Mouse (Mus musculus) CH12.LX (cell line): ENCODE measurements around the gene Chd9. TPM values are rescaled to one million over a fixed set of nuclear protein-coding genes. Genes with fewer than 3 reads are reported as not detected.
A peak's percentile ranks its signal among the peaks of the same experiment; 100 is the strongest.

Source experiments
- DNase-seq: peaks from one replicate; pipeline ENCODE4 v3.0.0-alpha.2; 2013; ENCODE audit errors: extremely low read depth
- H3K27ac ChIP-seq: 2 replicates; pipeline ENCODE4 v1.5.1; 2012; ENCODE audit warnings: low read depth, mild to moderate bottlenecking, control low read depth, moderate library complexity; ENCODE audit not compliant: insufficient read depth
- H3K27me3 ChIP-seq: replicated peaks from 2 replicates; pipeline ENCODE3; 2012; ENCODE audit warnings: inconsistent platforms
- H3K36me3 ChIP-seq, 2 experiments: replicated peaks in 1 of 2; 2 replicates each; pipeline versions ENCODE3 to v1.6.1; 2012; ENCODE audit warnings: inconsistent platforms in 1 of 2, low read length in 1 of 2, mild to moderate bottlenecking in 1 of 2, mixed read lengths in 1 of 2, moderate library complexity in 1 of 2; ENCODE audit not compliant: control insufficient read depth in 1 of 2, insufficient read depth in 1 of 2
- H3K4me1 ChIP-seq, 2 experiments: 2 replicates each; pipeline ENCODE4 v1.6.1; 2012; ENCODE audit warnings: inconsistent platforms in 1 of 2, moderate library complexity in 1 of 2; ENCODE audit not compliant: insufficient read depth in 2 of 2, control insufficient read depth in 1 of 2
- H3K4me2 ChIP-seq: 2 replicates; pipeline ENCODE4 v1.6.1; 2012; ENCODE audit warnings: low read depth, mild to moderate bottlenecking, control low read depth; ENCODE audit not compliant: poor library complexity, insufficient read depth, severe bottlenecking
- H3K4me3 ChIP-seq, 3 experiments: fragments of 150-350 bp in 1 of 3; sonication (generic) in 1 of 3; replicated peaks in 1 of 3; 2 replicates each; pipeline versions ENCODE3 to v1.5.1; 2011 to 2012; ENCODE audit warnings: low read depth in 2 of 3, low read length in 2 of 3, mild to moderate bottlenecking in 2 of 3, moderate library complexity in 2 of 3, control low read depth in 1 of 3, improper control_type of control experiment in 1 of 3, inconsistent platforms in 1 of 3, mixed read lengths in 1 of 3; ENCODE audit not compliant: poor library complexity in 1 of 3
- H3K79me2 ChIP-seq: replicated peaks from 2 replicates; pipeline ENCODE4 v1.6.1; 2012; ENCODE audit warnings: mild to moderate bottlenecking, moderate library complexity; ENCODE audit not compliant: control insufficient read depth, poor library complexity, insufficient read depth, severe bottlenecking; ENCODE audit errors: extremely low read depth
- H3K9ac ChIP-seq: 2 replicates; pipeline ENCODE4 v1.6.1; 2012; ENCODE audit warnings: low read depth, mild to moderate bottlenecking, control low read depth, moderate library complexity; ENCODE audit not compliant: insufficient read depth
- H3K9me3 ChIP-seq: replicated peaks from 2 replicates; pipeline ENCODE3; 2012; ENCODE audit warnings: low read length, inconsistent platforms, mixed read lengths
- BHLHE40 ChIP-seq: IDR thresholded peaks from 2 replicates; pipeline ENCODE4 v1.6.1; 2011; ENCODE audit warnings: mild to moderate bottlenecking, low read depth, low read length, improper control_type of control experiment
- CHD1 ChIP-seq: IDR thresholded peaks from 2 replicates; pipeline ENCODE4 v1.6.1; 2012; ENCODE audit warnings: low read depth, low read length, improper control_type of control experiment, inconsistent platforms
- CTCF ChIP-seq, 2 experiments: IDR thresholded peaks in 1 of 2; conservative IDR thresholded peaks in 1 of 2; 2 replicates each; pipeline ENCODE4 v1.5.1; 2011 to 2012; ENCODE audit warnings: low read depth in 2 of 2, low read length in 2 of 2, improper control_type of control experiment in 1 of 2, inconsistent platforms in 1 of 2, mild to moderate bottlenecking in 1 of 2, moderate library complexity in 1 of 2
- ELF1 ChIP-seq: IDR thresholded peaks from 2 replicates; pipeline ENCODE4 v1.6.1; 2014; ENCODE audit warnings: low read depth, mild to moderate bottlenecking, inconsistent platforms, low read length, improper control_type of control experiment
- ETS1 ChIP-seq: conservative IDR thresholded peaks from 2 replicates; pipeline ENCODE4 v1.6.1; 2012; ENCODE audit warnings: low read depth, mild to moderate bottlenecking, inconsistent platforms, low read length, improper control_type of control experiment, moderate library complexity
- JUND ChIP-seq: conservative IDR thresholded peaks from 2 replicates; pipeline ENCODE4 v1.6.1; 2011; ENCODE audit warnings: low read depth, low read length, improper control_type of control experiment
- MXI1 ChIP-seq: IDR thresholded peaks from 2 replicates; pipeline ENCODE4 v1.6.1; 2011; ENCODE audit warnings: mild to moderate bottlenecking, low read depth, low read length, improper control_type of control experiment
- NELFE ChIP-seq: IDR thresholded peaks from 2 replicates; pipeline ENCODE4 v1.6.1; 2011; ENCODE audit warnings: low read depth, low read length, improper control_type of control experiment
- NRF1 ChIP-seq: IDR thresholded peaks from 2 replicates; pipeline ENCODE4 v1.6.1; 2014; ENCODE audit warnings: low read depth, mild to moderate bottlenecking, inconsistent platforms, low read length, improper control_type of control experiment, moderate library complexity
- POLR2AphosphoS2 ChIP-seq: IDR thresholded peaks from 2 replicates; pipeline ENCODE4 v1.6.1; 2011; ENCODE audit warnings: low read depth, low read length, improper control_type of control experiment
- SIN3A ChIP-seq: IDR thresholded peaks from 2 replicates; pipeline ENCODE4 v1.6.1; 2012; ENCODE audit warnings: low read length, improper control_type of control experiment, inconsistent platforms
- SMC3 ChIP-seq: IDR thresholded peaks from 2 replicates; pipeline ENCODE4 v1.6.1; 2011; ENCODE audit warnings: low read depth, low read length, improper control_type of control experiment
- TCF12 ChIP-seq: IDR thresholded peaks from 2 replicates; pipeline ENCODE4 v1.6.1; 2014; ENCODE audit warnings: low read depth, mild to moderate bottlenecking, inconsistent platforms, low read length, improper control_type of control experiment
- UBTF ChIP-seq: IDR thresholded peaks from 2 replicates; pipeline ENCODE4 v1.6.1; 2012; ENCODE audit warnings: low read depth, mild to moderate bottlenecking, inconsistent platforms, low read length, improper control_type of control experiment, moderate library complexity
- USF1 ChIP-seq: IDR thresholded peaks from 2 replicates; pipeline ENCODE4 v1.6.1; 2014; ENCODE audit warnings: low read depth, mild to moderate bottlenecking, inconsistent platforms, low read length, improper control_type of control experiment
- ZNF384 ChIP-seq: IDR thresholded peaks from 2 replicates; pipeline ENCODE4 v1.6.1; 2012; ENCODE audit warnings: low read depth, low read length, improper control_type of control experiment, inconsistent platforms
- dilution Hi-C: fragments of 300-500 bp; cut with MboI; formaldehyde crosslinking; loops from 2 replicates; pipeline ENCODE4 v1.14.3; 2020; ENCODE audit warnings: low sequenced_read_pairs; ENCODE audit not compliant: extremely low pct_unique_long_range_greater_than_20kb, extremely low pct_ligation_motif_present
- in situ Hi-C: fragments of 300-500 bp; cut with MboI; formaldehyde crosslinking; loops from 3 replicates; pipeline ENCODE4 v1.14.3; 2019; ENCODE audit warnings: low sequenced_read_pairs, low pct_ligation_motif_present, low pct_unique_long_range_greater_than_20kb, mixed read lengths
- polyA plus RNA-seq: library from polyadenylated mRNA; unstranded; fragments of >175 nt; gene quantifications from 2 replicates; pipeline ENCODE4 v1.2.1, GENCODE M21; 2012; ENCODE audit warnings: low read depth; ENCODE audit not compliant: insufficient read length
- total RNA-seq, 2 experiments: library from RNA; depleted of rRNA; stranded (reverse); fragments of 300-350 nt in 1 of 2; fragments of >200 nt in 1 of 2; gene quantifications; 2 replicates each; pipeline ENCODE4 v1.2.3; 2012 to 2014

Gene Chd9
- total and polyA plus RNA-seq, 3 experiments, result 12.7 to 188 (median 15.1) TPM

GRCm38 (mm10) chr8:90954802-90955760, 126.9 kb downstream of the Chd9 start (continued):
- TF ChIP-seq UBTF, result no peak

GRCm38 (mm10) chr8:90955761-90956136, 127.6 kb downstream of the Chd9 start:
- peak overlapping the region; percentile 52 to 69 (median 56) for H3K4me3 ChIP-seq
- H3K79me2 ChIP-seq, result peaks cover 37% of the 10 kb centered on the region
- no peaks in the 10 kb centered on the region for H3K27me3 ChIP-seq
- no peaks in the 10 kb centered on the region for H3K9me3 ChIP-seq
- H3K36me3 ChIP-seq, result peaks cover 4 to 11% of the 10 kb centered on the region in 2 experiments
- DNase-seq, result no peak
- dilution Hi-C loops (no loop called here), in situ Hi-C loops (no loop called here)
- peaks cover 8 to 24% of the 10 kb centered on the region in 2 experiments for H3K4me1 ChIP-seq
- TF ChIP-seq BHLHE40, result no peak
- peak; percentile 92 for TF ChIP-seq CHD1
- no peak overlapping the region; the same call in 1 of the 2 replicates for H3K4me2 ChIP-seq
- no peak overlapping the region for H3K27ac ChIP-seq
- H3K9ac ChIP-seq, result peak overlapping the region; percentile 95

- in situ Hi-C loops, result no loop called here
- Histone ChIP-seq H3K4me2 (peak overlapping the region; percentile 98), H3K9ac (peak overlapping the region; percentile 69), H3K79me2 (peaks cover 40% of the 10 kb centered on the region), H3K27me3 (no peaks in the 10 kb centered on the region), H3K9me3 (no peaks in the 10 kb centered on the region), H3K36me3 (peaks cover 4 to 13% of the 10 kb centered on the region in 2 experiments), H3K4me1 (peaks cover 10 to 31% of the 10 kb centered on the region in 2 experiments), H3K27ac (no peak overlapping the region), H3K4me3 (peak overlapping the region; percentile 56 to 69 (median 63))
- dilution Hi-C loops, result no loop called here
- no peak for TF ChIP-seq USF1
- no peak for TF ChIP-seq SIN3A
- no peak for TF ChIP-seq CTCF (conservative IDR thresholded peaks at IDR 0.05 in 1 of 2, IDR thresholded peaks at IDR 0.05 in 1 of 2; ENCODE audit: low read depth in 2 of 2, low read length in 2 of 2)
- TF ChIP-seq ZNF384, result no peak
- no peak for TF ChIP-seq NRF1
- no peak for TF ChIP-seq ETS1
- no peak for TF ChIP-seq MXI1
- TF ChIP-seq NELFE, result no peak
- no peak for TF ChIP-seq POLR2AphosphoS2
- no peak for TF ChIP-seq BHLHE40
- no peak for TF ChIP-seq ELF1
- TF ChIP-seq TCF12, result no peak
- TF ChIP-seq SMC3, result no peak
- TF ChIP-seq JUND, result no peak
- no peak for DNase-seq
Measured at GRCm38 (mm10) chr8:90956390-90956789, 128.2 kb downstream of the Chd9 start.
